Mouse (Mus musculus): ENCODE measurements around the gene Eif4e.
"Not testable (repeated sequence)": the region's sequence is repeated elsewhere in the genome, so short reads cannot be mapped to it uniquely, and the experiment has no call there.

The Eif4e gene

GRCm38 (mm10) chr3:138519218-138519617, 6.8 kb upstream of the Eif4e start:
- no peak for DNase-seq

GRCm38 (mm10) chr3:138523956-138524355, 2.0 kb upstream of the Eif4e start:
- no peak for DNase-seq

GRCm38 (mm10) chr3:138525494-138525893, 485 bp upstream of the Eif4e start:
- DNase-seq, result no peak

- peak; percentile 98 to 99 for DNase-seq
These were observed 1.1 kb downstream of the Eif4e start for GRCm38 (mm10) chr3:138526916-138527666.

GRCm38 (mm10) chr3:138527667-138528231, 1.8 kb downstream of the Eif4e start:
- peak; percentile 69 to 83 for DNase-seq

- no peak for DNase-seq
These were observed 2.3 kb downstream of the Eif4e start for GRCm38 (mm10) chr3:138528265-138528664.

- DNase-seq, result no peak
These were observed 4.8 kb downstream of the Eif4e start for GRCm38 (mm10) chr3:138530578-138531478.

GRCm38 (mm10) chr3:138531479-138532181, 5.7 kb downstream of the Eif4e start:
- no peak for DNase-seq

- no peak for DNase-seq
These were observed 6.8 kb downstream of the Eif4e start for GRCm38 (mm10) chr3:138532764-138533163.

GRCm38 (mm10) chr3:138536031-138536430, 10.1 kb downstream of the Eif4e start:
- peak; percentile 60 to 76 for DNase-seq

- DNase-seq, result no peak
These were observed 16.6 kb downstream of the Eif4e start for GRCm38 (mm10) chr3:138542621-138543020.

- DNase-seq, result no peak
These were observed 18.1 kb downstream of the Eif4e start for GRCm38 (mm10) chr3:138544117-138544516.

- no peak for DNase-seq
These were observed 20.7 kb downstream of the Eif4e start for GRCm38 (mm10) chr3:138546678-138547077.

- DNase-seq, result no peak
These were observed 23.1 kb downstream of the Eif4e start for GRCm38 (mm10) chr3:138549045-138549444.

- DNase-seq, result no peak
These were observed 24.6 kb downstream of the Eif4e start for GRCm38 (mm10) chr3:138550336-138551123.

- DNase-seq, result not testable (repeated sequence)
These were observed 29.3 kb downstream of the Eif4e start for GRCm38 (mm10) chr3:138555279-138555678.

- DNase-seq, result peak; percentile 3 to 29
These were observed 32.5 kb downstream of the Eif4e start for GRCm38 (mm10) chr3:138558529-138558928.

GRCm38 (mm10) chr3:138560242-138560641, 34.3 kb downstream of the Eif4e start:
- no peak for DNase-seq

- no peak for DNase-seq
These were observed 34.9 kb downstream of the Eif4e start for GRCm38 (mm10) chr3:138560886-138561285.

- no peak for DNase-seq
These were observed 52.9 kb downstream of the Eif4e start for GRCm38 (mm10) chr3:138578867-138579266.

- DNase-seq, result no peak
These were observed 60.2 kb downstream of the Eif4e start for GRCm38 (mm10) chr3:138586213-138586612.

- no peak for DNase-seq
These were observed 61.2 kb downstream of the Eif4e start for GRCm38 (mm10) chr3:138587137-138587536.
